Mouse (Mus musculus): ENCODE results near the gene Gm28635.

The Gm28635 gene

GRCm38 (mm10) chr2:84677968-84678880 is at the start of gene Gm28635, which contains the start of gene Med19:
Gm28635 (minus strand) TSS chr2:84678041.
Med19 (plus strand) TSS chr2:84678402.
- peak; percentile 97 to 99 for DNase-seq

GRCm38 (mm10) chr2:84727172-84727858 is 49.5 kb upstream of the Gm28635 start, which contains the start of gene Clp1:
Clp1 (minus strand) TSS chr2:84727350.
- peak; percentile 97 to 98 for DNase-seq

- no peak for DNase-seq
Measured at GRCm38 (mm10) chr2:84726716-84727115, 48.9 kb upstream of the Gm28635 start.

GRCm38 (mm10) chr2:84725770-84726169 is 47.9 kb upstream of the Gm28635 start:
- DNase-seq, result no peak

- DNase-seq, result no peak
Measured at GRCm38 (mm10) chr2:84723856-84724255, 46.0 kb upstream of the Gm28635 start.

GRCm38 (mm10) chr2:84721182-84721581 is 43.3 kb upstream of the Gm28635 start:
- no peak for DNase-seq

GRCm38 (mm10) chr2:84720718-84721117 is 42.9 kb upstream of the Gm28635 start:
- no peak for DNase-seq

- DNase-seq, result no peak
Measured at GRCm38 (mm10) chr2:84717357-84717756, 39.5 kb upstream of the Gm28635 start.

GRCm38 (mm10) chr2:84716423-84717355 is 38.8 kb upstream of the Gm28635 start:
- DNase-seq, result no peak

GRCm38 (mm10) chr2:84715562-84716361 is 37.9 kb upstream of the Gm28635 start:
- peak; percentile 67 to 96 for DNase-seq

- DNase-seq, result peak; percentile 98
Measured at GRCm38 (mm10) chr2:84714811-84715561, 37.1 kb upstream of the Gm28635 start, which contains the start of gene Zdhhc5. Zdhhc5 (minus strand) TSS chr2:84715180.

- no peak for DNase-seq
Measured at GRCm38 (mm10) chr2:84714422-84714810, 36.6 kb upstream of the Gm28635 start.

GRCm38 (mm10) chr2:84711898-84712297 is 34.1 kb upstream of the Gm28635 start:
- DNase-seq, result no peak

GRCm38 (mm10) chr2:84707523-84707922 is 29.7 kb upstream of the Gm28635 start:
- no peak for DNase-seq

GRCm38 (mm10) chr2:84705295-84705694 is 27.5 kb upstream of the Gm28635 start:
- DNase-seq, result no peak

- no peak for DNase-seq
Measured at GRCm38 (mm10) chr2:84704329-84704728, 26.5 kb upstream of the Gm28635 start.

GRCm38 (mm10) chr2:84703497-84703896 is 25.7 kb upstream of the Gm28635 start:
- DNase-seq, result no peak

- no peak for DNase-seq
Measured at GRCm38 (mm10) chr2:84695007-84695695, 17.3 kb upstream of the Gm28635 start.

- no peak for DNase-seq
Measured at GRCm38 (mm10) chr2:84690050-84690449, 12.2 kb upstream of the Gm28635 start.
